15 mouse cellular contexts compared by ENCODE assay signal in genomic region chr7:57482896-57483295, GRCm38 (mm10). TPM values are rescaled to one million over a fixed set of nuclear protein-coding genes. Genes with fewer than 3 reads are reported as not detected.
DNase-seq lines count a peak whose midpoint lies in the region; ATAC-seq and TF ChIP-seq lines count a peak whose summit lies in the region.
"Had no signal": no experiment of that assay in that cellular context is flagged by ENCODE, and none has a peak within 500 bp of the region (broad histone marks: within the 10 kb centered on the region; RNA-seq: fewer than 3 reads in every experiment).

No protein-coding gene starts in this region.

- no peaks in the 10 kb centered on the region for H3K36me3 ChIP-seq in heart, postnatal 0 days (replicated peaks; ENCODE audit: control insufficient read depth, insufficient read depth, low read length)
- H3K36me3 ChIP-seq in heart, embryonic 10.5 days: no peaks in the 10 kb centered on the region
- no peaks in the 10 kb centered on the region for H3K36me3 ChIP-seq in lung, embryonic 14.5 days (ENCODE audit: insufficient read depth)
- H3K36me3 ChIP-seq in liver, embryonic 12.5 days: no peaks in the 10 kb centered on the region
- H3K36me3 ChIP-seq: limb, embryonic 13.5 days; neural tube, embryonic 13.5 days had no signal

- no peak for DNase-seq in heart, postnatal 0 days (ENCODE audit: low spot score)
- no peak for DNase-seq in heart, embryonic 10.5 days (ENCODE audit: low spot score)
- peak; percentile 61 for DNase-seq in lung, embryonic 14.5 days
- DNase-seq in lung, postnatal 25 days (ENCODE audit: low spot score): no peak
- peak; percentile 11 for DNase-seq in Muller cell, postnatal 12 days (ENCODE audit: inconsistent ontology term)
- DNase-seq in forelimb bud, embryonic 11.5 days (ENCODE audit: low read depth, low spot score): peak; percentile 10
- no peak for DNase-seq in spleen, postnatal 36 days (ENCODE audit: low spot score in 2 of 2)
- DNase-seq: adrenal gland, postnatal 14 days; cerebellum, postnatal 25 days; lung, postnatal 14 days; thymus, adult 18-20 months had no signal

- H3K9ac ChIP-seq in heart, postnatal 0 days (replicated peaks; ENCODE audit: low read depth, low read length): no peak overlapping the region
- H3K9ac ChIP-seq in lung, embryonic 14.5 days: no peak overlapping the region
- no peak overlapping the region for H3K9ac ChIP-seq in liver, embryonic 12.5 days
- H3K9ac ChIP-seq: limb, embryonic 13.5 days; neural tube, embryonic 13.5 days had no signal

- H3K4me3 ChIP-seq in heart, postnatal 0 days (ENCODE audit: low read depth, low read length): no peak overlapping the region
- no peak overlapping the region for H3K4me3 ChIP-seq in heart, embryonic 10.5 days
- H3K4me3 ChIP-seq in lung, embryonic 14.5 days (ENCODE audit: low read depth, low read length): no peak overlapping the region
- no peak overlapping the region for H3K4me3 ChIP-seq in liver, embryonic 12.5 days
- H3K4me3 ChIP-seq: limb, embryonic 13.5 days; neural tube, embryonic 13.5 days had no signal

- no peak overlapping the region for H3K27ac ChIP-seq in heart, postnatal 0 days (ENCODE audit: low read depth)
- no peak overlapping the region for H3K27ac ChIP-seq in heart, embryonic 10.5 days
- no peak overlapping the region for H3K27ac ChIP-seq in lung, embryonic 14.5 days (ENCODE audit: low read depth)
- no peak overlapping the region for H3K27ac ChIP-seq in liver, embryonic 12.5 days
- H3K27ac ChIP-seq: limb, embryonic 13.5 days; neural tube, embryonic 13.5 days had no signal

- no peaks in the 10 kb centered on the region for H3K27me3 ChIP-seq in heart, postnatal 0 days (ENCODE audit: control insufficient read depth, insufficient read depth, low read length)
- H3K27me3 ChIP-seq in heart, embryonic 10.5 days (ENCODE audit: insufficient read depth, poor library complexity, severe bottlenecking): no peaks in the 10 kb centered on the region
- H3K27me3 ChIP-seq in lung, embryonic 14.5 days (ENCODE audit: insufficient read depth, low read length): no peaks in the 10 kb centered on the region
- no peaks in the 10 kb centered on the region for H3K27me3 ChIP-seq in liver, embryonic 12.5 days (replicated peaks)
- H3K27me3 ChIP-seq: limb, embryonic 13.5 days; neural tube, embryonic 13.5 days had no signal

- no peak for TF ChIP-seq EP300 in heart, postnatal 0 days (IDR thresholded peaks at IDR 0.05; ENCODE audit: low read depth)

- H3K4me2 ChIP-seq in heart, postnatal 0 days (ENCODE audit: low read depth, low read length): no peak overlapping the region
- H3K4me2 ChIP-seq in lung, embryonic 14.5 days: no peak overlapping the region
- H3K4me2 ChIP-seq in liver, embryonic 12.5 days: no peak overlapping the region
- H3K4me2 ChIP-seq: limb, embryonic 13.5 days; neural tube, embryonic 13.5 days had no signal

- TF ChIP-seq CTCF in heart, postnatal 0 days (IDR thresholded peaks at IDR 0.05; ENCODE audit: low read depth): 0 out of 2 replicates have a peak, but pooled peaks have one; percentile 4
- TF ChIP-seq CTCF in lung, embryonic 14.5 days (IDR thresholded peaks at IDR 0.05; ENCODE audit: low read depth): no peak; the same call in 1 of the 2 replicates

- no peaks in the 10 kb centered on the region for H3K4me1 ChIP-seq in heart, postnatal 0 days (ENCODE audit: control insufficient read depth, insufficient read depth)
- H3K4me1 ChIP-seq in heart, embryonic 10.5 days: no peaks in the 10 kb centered on the region
- H3K4me1 ChIP-seq in lung, embryonic 14.5 days (ENCODE audit: insufficient read depth): no peaks in the 10 kb centered on the region
- no peaks in the 10 kb centered on the region for H3K4me1 ChIP-seq in liver, embryonic 12.5 days
- H3K4me1 ChIP-seq: limb, embryonic 13.5 days; neural tube, embryonic 13.5 days had no signal

- H3K9me3 ChIP-seq in heart, postnatal 0 days (replicated peaks; ENCODE audit: control insufficient read depth, low read length): no peaks in the 10 kb centered on the region
- H3K9me3 ChIP-seq in heart, embryonic 10.5 days: no peaks in the 10 kb centered on the region
- no peaks in the 10 kb centered on the region for H3K9me3 ChIP-seq in lung, embryonic 14.5 days (ENCODE audit: low read depth, low read length)
- no peaks in the 10 kb centered on the region for H3K9me3 ChIP-seq in liver, embryonic 12.5 days (replicated peaks)
- H3K9me3 ChIP-seq: limb, embryonic 13.5 days; neural tube, embryonic 13.5 days had no signal

- no peak for ATAC-seq in heart, postnatal 0 days (ENCODE audit: insufficient read depth, low read depth)
- no peak for ATAC-seq in lung, embryonic 14.5 days (ENCODE audit: insufficient read depth)
- ATAC-seq in liver, embryonic 12.5 days: no peak

RNA-seq across cellular contexts. Expression of gene Gabra5, which starts 27.0 kb away (rescaled TPM):
- total RNA-seq in heart, postnatal 0 days (2014; rRNA removed; ENCODE audit: low replicate concordance): not detected in 2 replicates
- not detected in 2 replicates for polyA plus RNA-seq in heart, postnatal 0 days (2015; fragmentation: Nextera tagmentation; extraction: Ambion mirVana)
- 0.15 and 0.22 TPM in 2 replicates for polyA plus RNA-seq in heart, embryonic 10.5 days (2016; fragmentation: Nextera tagmentation; extraction: Ambion mirVana)
- polyA plus RNA-seq in lung, embryonic 14.5 days (2014; fragmentation: Nextera tagmentation; extraction: Ambion mirVana): 0.07 TPM in 1 of 2 replicates, not detected in the other
- polyA plus RNA-seq in liver, embryonic 12.5 days (2016; fragmentation: Nextera tagmentation; extraction: Ambion mirVana): 0.19 and 0.23 TPM in 2 replicates
- total RNA-seq: adrenal gland, postnatal 14 days had no signal
- polyA plus RNA-seq: small intestine, adult 2 months had no signal

Comparison
In these comparisons a context has a peak if more than half of its experiments do, and no peak if none do; other contexts are left out.
1. DNase-seq: peak in lung, embryonic 14.5 days (single experiment), Muller cell, postnatal 12 days (single experiment) and forelimb bud, embryonic 11.5 days (single experiment); none in heart, postnatal 0 days (single experiment), heart, embryonic 10.5 days (single experiment), lung, postnatal 25 days (single experiment) and spleen, postnatal 36 days (0 of 2).